Mouse (Mus musculus): ENCODE results near the gene Arrb2. TPM values are rescaled to one million over a fixed set of nuclear protein-coding genes. Genes with fewer than 3 reads are reported as not detected.

The Arrb2 gene
- 70.5 and 79.7 TPM in 2 replicates for polyA plus RNA-seq (2012; rRNA removed)

DNA sequence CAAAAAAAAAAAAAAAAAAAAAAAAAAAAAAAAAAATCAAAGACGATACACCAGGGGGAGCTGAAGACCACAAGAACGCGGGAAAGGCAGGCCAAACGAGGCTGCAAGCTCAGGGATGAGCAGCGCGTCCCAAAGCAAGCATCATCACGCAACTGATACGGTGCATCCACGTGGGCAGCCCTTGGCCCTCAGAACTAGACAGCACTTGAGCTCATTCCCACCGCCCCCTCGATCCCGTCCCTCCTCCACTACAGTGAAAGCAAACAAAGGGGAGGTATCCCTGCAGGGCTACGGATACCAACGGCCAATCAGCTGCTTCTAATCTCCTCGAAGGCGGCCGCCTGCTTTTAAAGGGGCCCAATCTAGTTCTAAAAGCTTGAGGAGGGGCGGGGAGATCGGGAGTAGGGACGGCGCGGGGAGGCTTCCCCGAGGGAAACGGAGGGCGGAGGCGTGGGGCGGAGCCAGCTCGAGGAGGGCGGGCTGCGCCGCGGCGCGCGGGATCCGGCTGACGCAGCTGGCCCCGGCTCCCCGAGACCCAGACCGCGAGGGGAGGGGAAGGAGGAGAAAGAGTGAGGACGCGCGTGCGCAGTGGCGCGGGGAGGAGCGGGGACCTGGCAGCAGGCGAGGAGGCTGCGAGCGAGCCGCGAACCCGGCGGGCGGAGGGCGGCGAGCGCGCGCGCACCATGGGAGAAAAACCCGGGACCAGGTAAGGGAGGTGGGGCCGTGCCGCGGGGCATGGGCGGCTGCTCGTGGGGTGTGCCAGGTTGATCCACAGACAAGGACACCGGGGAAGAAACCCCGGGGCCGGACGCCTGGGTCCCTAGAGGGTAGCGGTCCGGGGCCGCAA, at the start of gene Arrb2:
Gene Arrb2, plus strand, starts transcription at position 588 of the 847 bp plus-strand sequence.
- peaks cover 6% of the 10 kb centered on the region for H3K4me1 ChIP-seq (ENCODE audit: control insufficient read depth, insufficient read depth, low read length)
- WGBS: under 1% methylated on average over 73 of the region's 75 CpGs
- peak within 1 kb of the TSS; percentile 74 for H3K4me3 ChIP-seq (replicated peaks; ENCODE audit: insufficient read depth, low read depth, low read length)
- TF ChIP-seq POLR2A (IDR thresholded peaks at IDR 0.05; ENCODE audit: borderline replicate concordance, insufficient read depth, low read length): peak; percentile 80
- TF ChIP-seq CTCF (IDR thresholded peaks at IDR 0.05; ENCODE audit: borderline replicate concordance, insufficient read depth, low read depth, low read length): peak; percentile 80
- H3K27ac ChIP-seq (ENCODE audit: insufficient read depth, low read length): peak within 1 kb of the TSS; percentile 32
- H3K27me3 ChIP-seq (ENCODE audit: control insufficient read depth, insufficient read depth, low read length): no peaks in the 10 kb centered on the region
- peak; percentile 99 for DNase-seq

DNA sequence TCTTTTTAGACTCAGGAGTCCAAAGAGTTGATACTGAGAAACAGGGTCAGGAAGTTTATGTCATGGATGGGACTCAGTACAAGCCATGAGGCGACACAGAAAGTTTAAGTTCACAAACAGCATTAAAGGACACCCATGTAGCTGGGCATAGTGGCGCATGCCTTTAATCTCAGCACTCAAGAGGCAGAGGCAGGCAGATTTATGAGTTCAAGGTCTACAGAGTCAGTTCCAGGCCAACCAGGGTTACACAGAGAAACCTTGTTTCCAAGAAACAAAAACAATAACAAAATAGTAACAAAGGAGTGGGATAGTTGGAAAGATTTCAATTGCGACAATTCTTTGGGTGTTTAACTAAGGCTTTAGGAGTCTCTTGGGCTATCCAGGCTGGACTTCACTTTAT, 48.3 kb upstream of the Arrb2 start:
- DNase-seq: no peak
- Histone ChIP-seq H3K27ac (ENCODE audit: insufficient read depth, low read length) (no peak overlapping the region), H3K4me1 (ENCODE audit: control insufficient read depth, insufficient read depth, low read length) (peaks cover 3% of the 10 kb centered on the region; the same call in 1 of the 2 replicates), H3K4me3 (replicated peaks; ENCODE audit: insufficient read depth, low read depth, low read length) (no peak overlapping the region), H3K27me3 (ENCODE audit: control insufficient read depth, insufficient read depth, low read length) (no peaks in the 10 kb centered on the region)
- WGBS: 92% methylated on average over 3 of the region's 3 CpGs
- TF ChIP-seq CTCF (IDR thresholded peaks at IDR 0.05; ENCODE audit: borderline replicate concordance, insufficient read depth, low read depth, low read length): no peak
- TF ChIP-seq POLR2A (IDR thresholded peaks at IDR 0.05; ENCODE audit: borderline replicate concordance, insufficient read depth, low read length): no peak

DNA sequence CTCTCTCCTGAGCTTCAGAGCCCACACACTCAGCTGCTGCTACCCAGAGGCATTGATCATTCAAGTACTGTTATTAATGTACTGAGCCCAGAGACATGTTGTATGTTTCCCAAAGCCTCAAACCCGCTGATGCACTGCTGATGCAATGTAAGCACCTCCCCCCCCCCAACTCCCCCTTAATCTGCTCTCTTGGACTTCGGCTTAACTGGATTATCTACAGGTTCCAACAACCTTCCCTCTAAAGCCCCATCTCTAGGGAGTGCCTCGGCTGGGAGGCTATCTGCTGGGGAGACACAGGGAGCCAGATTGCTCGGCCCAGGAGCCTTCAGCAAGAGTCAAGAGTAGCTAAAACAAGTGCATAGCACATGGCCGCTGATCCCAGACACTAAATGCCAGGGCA, 45.0 kb upstream of the Arrb2 start:
- Histone ChIP-seq H3K27ac (ENCODE audit: insufficient read depth, low read length) (no peak overlapping the region), H3K4me1 (ENCODE audit: control insufficient read depth, insufficient read depth, low read length) (peaks cover 3% of the 10 kb centered on the region; the same call in 1 of the 2 replicates), H3K4me3 (replicated peaks; ENCODE audit: insufficient read depth, low read depth, low read length) (no peak overlapping the region), H3K27me3 (ENCODE audit: control insufficient read depth, insufficient read depth, low read length) (no peaks in the 10 kb centered on the region)
- WGBS: 79% methylated on average over 5 of the region's 5 CpGs
- TF ChIP-seq POLR2A (IDR thresholded peaks at IDR 0.05; ENCODE audit: borderline replicate concordance, insufficient read depth, low read length): no peak
- no peak for TF ChIP-seq CTCF (IDR thresholded peaks at IDR 0.05; ENCODE audit: borderline replicate concordance, insufficient read depth, low read depth, low read length)
- no peak for DNase-seq

DNA sequence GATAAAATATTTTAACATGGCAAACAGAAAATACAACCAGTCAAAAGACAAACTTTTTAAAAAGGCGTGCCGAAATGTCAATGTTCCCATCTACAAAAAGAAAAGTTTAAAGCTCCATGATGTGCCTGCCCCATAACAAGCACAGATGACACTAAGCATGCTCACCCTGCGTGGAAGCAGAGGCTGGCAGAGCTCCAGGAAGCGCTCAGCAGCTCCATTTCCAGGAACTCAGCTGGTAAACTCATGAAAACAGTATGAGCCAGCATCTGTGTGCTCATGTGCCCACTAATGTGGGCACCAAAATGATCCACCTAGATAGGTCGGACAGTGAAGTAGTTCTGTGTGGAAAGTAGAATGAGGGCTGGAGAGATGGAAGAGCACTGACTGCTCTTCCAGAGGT, 43.0 kb upstream of the Arrb2 start:
- H3K27me3 ChIP-seq (ENCODE audit: control insufficient read depth, insufficient read depth, low read length): no peaks in the 10 kb centered on the region
- no peak overlapping the region for H3K27ac ChIP-seq (ENCODE audit: insufficient read depth, low read length)
- DNase-seq: no peak
- WGBS: 60% methylated on average over 5 of the region's 5 CpGs
- no peak for TF ChIP-seq POLR2A (IDR thresholded peaks at IDR 0.05; ENCODE audit: borderline replicate concordance, insufficient read depth, low read length)
- no peak for TF ChIP-seq CTCF (IDR thresholded peaks at IDR 0.05; ENCODE audit: borderline replicate concordance, insufficient read depth, low read depth, low read length)
- H3K4me1 ChIP-seq (ENCODE audit: control insufficient read depth, insufficient read depth, low read length): peaks cover 3% of the 10 kb centered on the region; the same call in 1 of the 2 replicates
- H3K4me3 ChIP-seq (replicated peaks; ENCODE audit: insufficient read depth, low read depth, low read length): no peak overlapping the region

GRCm38 (mm10) chr11:70403598-70403997, 28.8 kb upstream of the Arrb2 start:
- peaks cover under 1% of the 10 kb centered on the region for H3K4me1 ChIP-seq (ENCODE audit: control insufficient read depth, insufficient read depth, low read length)
- H3K4me3 ChIP-seq (replicated peaks; ENCODE audit: insufficient read depth, low read depth, low read length): no peak overlapping the region
- no peak overlapping the region for H3K27ac ChIP-seq (ENCODE audit: insufficient read depth, low read length)
- DNase-seq: no peak
- H3K27me3 ChIP-seq (ENCODE audit: control insufficient read depth, insufficient read depth, low read length): no peaks in the 10 kb centered on the region
- no peak for TF ChIP-seq POLR2A (IDR thresholded peaks at IDR 0.05; ENCODE audit: borderline replicate concordance, insufficient read depth, low read length)
- no peak for TF ChIP-seq CTCF (IDR thresholded peaks at IDR 0.05; ENCODE audit: borderline replicate concordance, insufficient read depth, low read depth, low read length)
- WGBS: 59% methylated on average over 2 of the region's 2 CpGs

GRCm38 (mm10) chr11:70409594-70410296, 22.7 kb upstream of the Arrb2 start, which contains the start of gene Pelp1:
Gene Pelp1 (minus strand): TSS chr11:70410031.
- Histone ChIP-seq H3K27ac (ENCODE audit: insufficient read depth, low read length) (peak within 1 kb of the TSS; percentile 14), H3K27me3 (ENCODE audit: control insufficient read depth, insufficient read depth, low read length) (no peaks in the 10 kb centered on the region), H3K4me3 (replicated peaks; ENCODE audit: insufficient read depth, low read depth, low read length) (peak within 1 kb of the TSS; percentile 71), H3K4me1 (ENCODE audit: control insufficient read depth, insufficient read depth, low read length) (peaks cover 2% of the 10 kb centered on the region)
- WGBS: under 1% methylated on average over 59 of the region's 59 CpGs
- no peak for TF ChIP-seq CTCF (IDR thresholded peaks at IDR 0.05; ENCODE audit: borderline replicate concordance, insufficient read depth, low read depth, low read length)
- peak; percentile 72; the same call in 1 of the 2 replicates for TF ChIP-seq POLR2A (IDR thresholded peaks at IDR 0.05; ENCODE audit: borderline replicate concordance, insufficient read depth, low read length)
- peak; percentile 80 to 91 for DNase-seq

DNA sequence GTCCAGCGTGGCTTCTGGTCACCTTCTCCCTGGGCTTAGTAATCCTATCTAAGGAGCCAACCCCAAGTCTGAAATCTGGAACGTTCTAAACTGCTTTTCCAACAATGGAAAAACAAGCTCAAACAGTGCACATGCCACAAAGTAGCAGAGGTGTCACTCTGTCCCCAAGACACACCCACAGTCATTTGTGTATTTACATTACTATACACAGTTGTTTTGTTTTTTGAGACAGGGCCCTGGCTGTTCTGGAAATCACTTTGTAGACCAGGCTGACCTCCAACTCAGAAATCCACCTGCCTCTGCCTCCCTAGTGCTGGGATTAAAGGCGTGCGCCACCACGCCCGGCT, 22.2 kb upstream of the Arrb2 start:
- TF ChIP-seq POLR2A (IDR thresholded peaks at IDR 0.05; ENCODE audit: borderline replicate concordance, insufficient read depth, low read length) (no peak), CTCF (IDR thresholded peaks at IDR 0.05; ENCODE audit: borderline replicate concordance, insufficient read depth, low read depth, low read length) (no peak)
- Histone ChIP-seq H3K4me3 (replicated peaks; ENCODE audit: insufficient read depth, low read depth, low read length) (peak overlapping the region; percentile 71), H3K4me1 (ENCODE audit: control insufficient read depth, insufficient read depth, low read length) (peaks cover 2% of the 10 kb centered on the region), H3K27ac (ENCODE audit: insufficient read depth, low read length) (no peak overlapping the region), H3K27me3 (ENCODE audit: control insufficient read depth, insufficient read depth, low read length) (no peaks in the 10 kb centered on the region)
- WGBS: 60% methylated on average over 6 of the region's 6 CpGs
- no peak for DNase-seq

All from cerebellum, adult 2 months (tissue).